Mouse (Mus musculus): ENCODE results near the gene Dnaja2.

The Dnaja2 gene

GRCm38 (mm10) chr8:85554391-85555180, 558 bp downstream of the Dnaja2 start:
- peak; percentile 47 to 53 for DNase-seq

- DNase-seq: no peak
These were observed 3.2 kb downstream of the Dnaja2 start for GRCm38 (mm10) chr8:85551934-85552333.

- no peak for DNase-seq
These were observed 18.8 kb downstream of the Dnaja2 start for GRCm38 (mm10) chr8:85536332-85536731.

GRCm38 (mm10) chr8:85534163-85534562, 21.0 kb downstream of the Dnaja2 start:
- no peak for DNase-seq

GRCm38 (mm10) chr8:85533434-85533833, 21.7 kb downstream of the Dnaja2 start:
- DNase-seq: no peak

- DNase-seq: no peak
These were observed 22.3 kb downstream of the Dnaja2 start for GRCm38 (mm10) chr8:85532843-85533242.

GRCm38 (mm10) chr8:85531471-85531870, 23.7 kb downstream of the Dnaja2 start:
- DNase-seq: peak; percentile 8 to 21

- DNase-seq: no peak
These were observed 24.4 kb downstream of the Dnaja2 start for GRCm38 (mm10) chr8:85530717-85531116.

GRCm38 (mm10) chr8:85528959-85529358, 26.2 kb downstream of the Dnaja2 start:
- DNase-seq: no peak

GRCm38 (mm10) chr8:85526105-85526504, 29.0 kb downstream of the Dnaja2 start:
- peak; percentile 70 to 71 for DNase-seq

- no peak for DNase-seq
These were observed 31.1 kb downstream of the Dnaja2 start for GRCm38 (mm10) chr8:85524086-85524485.

GRCm38 (mm10) chr8:85521332-85521731, 33.8 kb downstream of the Dnaja2 start:
- no peak for DNase-seq

GRCm38 (mm10) chr8:85520586-85520985, 34.6 kb downstream of the Dnaja2 start:
- DNase-seq: no peak

- DNase-seq: no peak
These were observed 37.2 kb downstream of the Dnaja2 start for GRCm38 (mm10) chr8:85517956-85518355.

- no peak for DNase-seq
These were observed 37.8 kb downstream of the Dnaja2 start for GRCm38 (mm10) chr8:85517336-85517735.

GRCm38 (mm10) chr8:85515391-85515790, 39.8 kb downstream of the Dnaja2 start:
- DNase-seq: no peak

- no peak for DNase-seq
These were observed 41.9 kb downstream of the Dnaja2 start for GRCm38 (mm10) chr8:85513283-85513682.

- DNase-seq: no peak
These were observed 42.9 kb downstream of the Dnaja2 start for GRCm38 (mm10) chr8:85512234-85512633.

- DNase-seq: no peak
These were observed 46.5 kb downstream of the Dnaja2 start for GRCm38 (mm10) chr8:85508661-85509060.

GRCm38 (mm10) chr8:85506620-85507019, 48.5 kb downstream of the Dnaja2 start:
- DNase-seq: no peak

GRCm38 (mm10) chr8:85504704-85505103, 50.4 kb downstream of the Dnaja2 start:
- DNase-seq: no peak

- DNase-seq: no peak
These were observed 52.1 kb downstream of the Dnaja2 start for GRCm38 (mm10) chr8:85503065-85503464.

GRCm38 (mm10) chr8:85502381-85502780, 52.8 kb downstream of the Dnaja2 start:
- no peak for DNase-seq

GRCm38 (mm10) chr8:85500955-85501685, 54.0 kb downstream of the Dnaja2 start:
- no peak for DNase-seq
